Mouse (Mus musculus): ENCODE measurements around the gene Heyl.
"Not testable (repeated sequence)": the region's sequence is repeated elsewhere in the genome, so short reads cannot be mapped to it uniquely, and the experiment has no call there.

Gene Heyl

DNA sequence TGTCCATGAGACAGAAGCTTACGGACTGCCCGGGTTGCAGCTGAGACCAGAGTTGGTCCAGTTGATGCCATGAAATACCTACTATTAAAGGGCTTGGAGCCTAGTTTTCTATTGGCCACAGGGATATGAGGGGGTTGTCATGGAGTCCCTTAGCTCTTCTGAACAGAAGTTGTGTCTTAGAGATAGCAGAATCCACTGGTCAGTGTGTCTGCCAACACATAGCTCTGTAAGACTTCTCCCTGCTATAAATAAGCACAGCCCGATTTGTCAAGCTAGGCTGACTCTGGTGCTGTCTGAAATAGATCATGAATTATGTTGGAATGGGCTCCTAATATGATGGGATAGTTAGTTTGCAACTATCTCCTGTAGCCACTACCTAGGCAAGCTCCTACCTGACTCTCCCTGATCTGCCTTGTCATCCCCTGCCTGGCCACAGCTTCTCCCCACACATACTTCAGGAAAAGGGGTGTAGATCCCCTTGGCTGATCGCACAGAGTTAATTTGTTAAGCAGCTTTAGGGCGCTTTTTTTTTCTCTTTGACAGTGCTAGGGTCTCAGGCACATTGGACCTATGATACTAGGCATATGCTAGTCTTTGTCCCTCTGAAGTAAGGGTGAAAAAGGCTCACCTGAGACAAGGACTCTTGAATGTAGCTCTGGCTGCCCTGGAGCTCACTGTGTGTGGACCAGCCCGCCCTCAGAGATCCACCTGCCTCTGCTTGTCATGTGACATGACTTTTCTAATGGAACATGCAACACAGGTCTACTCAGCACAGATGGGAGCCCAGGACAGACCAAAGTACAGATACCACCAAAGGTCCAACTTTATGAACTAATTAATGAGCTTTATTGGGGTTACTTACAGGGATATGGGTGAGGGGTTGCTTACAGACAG lies 51.6 kb downstream of the Heyl start:
- no peak for DNase-seq (ENCODE audit: low read depth)

DNA sequence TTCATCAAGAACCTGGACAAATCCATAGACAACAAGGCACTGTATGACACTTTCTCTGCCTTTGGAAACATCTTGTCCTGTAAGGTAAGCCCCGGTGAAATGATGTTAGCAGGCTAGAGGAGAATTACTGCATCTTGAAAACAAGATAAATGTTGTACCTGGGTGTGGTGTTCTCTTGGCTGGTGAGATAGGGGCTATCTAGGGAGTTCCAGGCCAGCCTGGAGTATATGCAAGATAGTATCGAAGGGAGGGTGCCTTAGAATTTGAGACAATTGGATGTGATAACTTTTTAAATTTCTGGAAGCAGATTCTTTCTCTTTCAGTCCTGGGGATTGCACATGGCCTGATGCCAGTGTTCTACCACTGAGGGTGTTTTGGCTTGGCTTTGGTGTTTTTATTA lies 53.4 kb downstream of the Heyl start:
- no peak for DNase-seq (ENCODE audit: low read depth)

GRCm38 (mm10) chr4:123289038-123289437 lies 55.7 kb downstream of the Heyl start:
- no peak for DNase-seq (ENCODE audit: low read depth)

- DNase-seq (ENCODE audit: low read depth): no peak
Observed at GRCm38 (mm10) chr4:123292390-123292789, 59.0 kb downstream of the Heyl start.

GRCm38 (mm10) chr4:123292989-123293388 lies 59.6 kb downstream of the Heyl start:
- DNase-seq (ENCODE audit: low read depth): no peak

DNA sequence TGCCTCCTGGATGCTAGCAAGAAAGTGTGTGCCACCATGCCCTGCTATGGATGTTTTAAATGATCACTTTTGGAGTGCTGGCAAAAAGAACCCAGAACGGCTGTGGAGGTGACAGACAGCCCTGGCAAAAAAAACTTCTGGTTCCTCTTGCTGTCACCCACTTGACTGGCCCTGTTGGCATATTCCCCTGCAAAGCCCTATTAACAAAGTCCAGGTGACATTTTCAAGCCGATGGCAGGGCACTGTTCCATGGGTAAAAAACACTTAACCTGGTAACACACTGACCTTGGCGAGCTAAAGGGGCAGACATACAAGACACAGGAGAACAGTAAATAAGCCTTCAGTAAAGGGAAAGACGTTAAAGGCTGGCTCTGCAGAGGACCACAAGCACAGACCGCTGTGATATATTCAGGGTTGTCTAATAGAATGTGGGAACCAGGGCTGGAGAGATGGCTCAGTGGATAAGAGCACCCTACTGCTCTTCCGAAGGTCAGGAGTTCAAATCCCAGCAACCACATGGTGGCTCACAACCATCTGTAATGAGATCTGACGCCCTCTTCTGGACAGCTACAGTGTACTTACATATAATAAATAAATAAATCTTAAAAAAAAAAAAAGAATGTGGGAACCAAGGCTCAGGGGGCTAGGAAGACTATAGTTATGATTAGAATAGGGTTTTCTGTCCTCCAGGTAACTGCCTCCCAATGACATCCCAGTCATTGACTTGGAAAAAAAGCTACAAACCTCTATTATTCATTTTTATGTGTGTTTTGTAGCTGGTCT lies 60.5 kb downstream of the Heyl start:
- no peak for DNase-seq (ENCODE audit: low read depth)

DNA sequence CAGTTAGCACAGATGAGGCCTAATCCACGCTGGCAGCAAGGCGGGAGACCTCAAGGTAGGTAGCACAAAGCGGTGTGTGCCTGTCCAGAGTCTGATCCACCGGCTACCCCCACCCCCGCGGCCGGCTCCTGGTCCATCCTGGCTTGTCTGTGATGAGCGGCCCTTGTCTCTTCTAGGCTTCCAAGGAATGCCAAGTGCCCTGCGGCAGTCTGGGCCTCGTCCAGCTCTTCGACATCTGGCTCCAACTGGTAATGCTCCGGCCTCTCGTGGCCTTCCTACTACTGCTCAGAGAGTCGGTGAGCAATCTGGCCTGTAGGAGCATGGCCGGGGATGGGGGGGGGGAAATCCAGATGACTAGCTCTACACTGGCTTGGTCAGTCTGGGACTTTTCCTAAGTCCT lies 61.7 kb downstream of the Heyl start:
- DNase-seq (ENCODE audit: low read depth): not testable (repeated sequence)

DNA sequence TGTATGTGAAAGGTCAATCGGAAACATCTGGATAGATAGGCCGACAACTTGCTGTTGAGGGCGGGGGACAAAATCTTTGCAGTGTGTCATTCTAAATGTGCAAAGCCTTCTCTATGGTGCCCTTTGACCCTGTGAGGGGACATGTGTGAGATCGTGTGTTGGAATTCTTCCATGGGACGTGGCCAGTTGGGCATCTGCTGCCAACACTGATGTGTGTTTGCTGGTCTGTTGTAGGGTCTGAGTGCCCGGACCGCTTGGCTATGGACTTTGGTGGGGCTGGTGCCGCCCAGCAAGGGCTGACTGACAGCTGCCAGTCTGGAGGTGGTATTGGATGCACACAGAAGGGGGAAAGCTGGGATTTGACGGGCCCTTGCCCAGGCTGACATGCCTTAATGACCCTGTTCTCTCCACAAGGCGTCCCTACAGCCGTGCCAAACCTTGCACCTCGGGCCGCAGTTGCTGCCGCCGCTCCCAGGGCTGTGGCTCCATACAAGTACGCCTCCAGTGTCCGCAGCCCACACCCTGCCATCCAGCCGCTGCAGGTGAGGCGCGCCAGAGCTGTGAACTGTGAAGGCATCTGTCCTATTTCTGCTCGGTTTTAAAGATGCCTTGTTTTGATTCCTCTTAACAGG lies 62.3 kb downstream of the Heyl start:
- no peak for DNase-seq (ENCODE audit: low read depth)

GRCm38 (mm10) chr4:123296148-123296534 lies 62.8 kb downstream of the Heyl start:
- DNase-seq (ENCODE audit: low read depth): no peak

GRCm38 (mm10) chr4:123297195-123297960 lies 64.0 kb downstream of the Heyl start:
- DNase-seq (ENCODE audit: low read depth): no peak

DNA sequence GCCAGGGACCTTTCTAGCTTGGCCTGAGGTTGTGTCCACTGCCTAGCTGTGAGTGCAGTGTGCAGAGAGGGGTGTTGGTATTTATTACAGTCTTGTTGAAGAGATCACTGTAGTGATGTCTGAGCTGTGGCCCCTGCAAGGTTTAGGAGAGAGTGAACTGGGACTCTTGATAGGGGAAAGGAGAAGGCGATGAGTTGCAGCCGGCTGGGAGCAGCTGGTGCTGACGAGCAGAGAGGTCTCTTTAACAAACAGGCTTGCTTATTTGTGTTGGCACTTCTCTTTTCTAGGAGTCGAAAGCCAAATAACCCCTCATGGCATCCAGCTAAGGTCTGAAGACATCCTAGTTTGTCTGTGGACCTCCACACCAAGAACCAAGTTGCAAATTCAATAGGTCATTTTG lies 64.9 kb downstream of the Heyl start:
- DNase-seq (ENCODE audit: low read depth): no peak

DNA sequence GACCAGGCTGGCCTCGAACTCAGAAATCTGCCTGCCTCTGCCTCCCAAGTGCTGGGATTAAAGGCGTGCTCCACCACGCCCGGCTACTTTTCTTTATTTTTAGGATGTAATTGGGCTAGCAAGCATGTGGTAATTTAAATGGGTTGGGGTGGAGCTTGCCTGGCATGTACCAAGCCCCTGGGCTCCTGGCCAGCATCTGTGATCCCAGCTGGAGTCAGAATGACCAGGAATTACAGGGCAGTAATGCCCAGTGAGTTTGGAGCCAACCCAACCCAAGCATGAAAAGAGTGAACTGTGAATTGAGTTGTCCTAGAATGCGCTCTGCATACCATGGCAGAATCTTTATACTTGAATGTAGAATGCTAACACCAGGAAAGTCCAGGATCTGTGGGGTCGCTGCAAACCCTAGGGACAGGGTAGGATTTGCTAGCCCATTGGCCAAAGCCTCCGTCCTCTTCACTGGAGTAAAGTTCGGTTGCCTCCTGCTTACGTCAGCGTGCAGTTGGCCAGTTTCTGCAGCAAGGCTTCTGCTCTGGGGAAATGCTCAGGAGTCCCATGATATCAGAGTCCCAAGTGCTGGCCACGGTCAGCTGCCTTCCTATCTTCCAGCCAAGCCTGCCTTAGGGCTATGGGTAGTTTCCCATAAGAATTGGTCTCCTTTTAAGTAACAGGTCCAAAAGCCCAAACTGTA lies 65.8 kb downstream of the Heyl start:
- DNase-seq (ENCODE audit: low read depth): no peak

All from c-Kit-positive CD71-negative TER-119-negative erythroid progenitor cells, embryonic 14.5 days (primary cell).